Mouse (Mus musculus): ENCODE data around the gene Ccn2.

DNA sequence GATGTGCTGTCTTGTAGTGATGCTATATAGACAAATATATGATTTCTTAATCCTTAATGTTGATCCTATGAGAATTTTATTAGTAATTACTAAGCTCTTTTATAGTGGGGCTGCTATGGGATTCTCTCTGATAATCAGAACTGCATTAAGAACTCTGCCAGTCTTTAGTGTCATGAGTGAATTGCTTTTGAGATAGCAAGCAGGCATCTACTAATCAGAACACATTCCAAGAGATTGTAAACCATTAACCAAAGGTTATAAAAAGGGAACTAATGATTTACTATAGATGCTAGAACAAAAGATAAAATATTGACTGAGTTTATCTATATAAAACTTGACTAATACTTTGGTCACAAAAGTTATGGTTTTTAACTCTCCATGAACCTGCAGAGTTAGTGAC lies 8.5 kb downstream of the Ccn2 start:
- no peak for TF ChIP-seq CTCF (IDR thresholded peaks at IDR 0.05; ENCODE audit: borderline replicate concordance, insufficient read depth, low read depth, low read length)
- TF ChIP-seq POLR2A (IDR thresholded peaks at IDR 0.05; ENCODE audit: borderline replicate concordance, insufficient read depth, low read length): no peak

Data from cerebellum, adult 2 months (tissue).